Mouse (Mus musculus): ENCODE measurements around the gene Zcchc14.

DNA sequence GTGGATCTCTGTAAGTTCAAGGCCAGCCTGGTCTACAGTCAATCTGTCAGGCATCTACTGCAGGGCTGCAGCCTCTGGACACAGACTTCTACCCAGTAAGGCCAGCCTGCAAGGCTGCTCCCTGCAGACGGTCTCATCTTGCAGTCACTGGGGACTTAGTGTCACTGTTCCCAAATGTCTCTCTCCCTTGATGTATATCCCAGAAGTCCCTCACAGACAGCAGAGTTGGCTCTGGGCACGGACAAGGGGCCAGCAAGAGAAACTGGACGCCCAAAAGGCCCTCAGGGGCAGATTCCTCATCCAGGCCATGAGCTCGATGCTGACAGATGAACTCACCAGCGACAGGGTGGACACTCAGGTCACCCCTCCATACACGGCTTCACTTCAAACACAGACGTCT, 80.6 kb downstream of the Zcchc14 start:
- TF ChIP-seq CTCF (IDR thresholded peaks at IDR 0.05; ENCODE audit: low read depth, low read length) = no peak
- no peak for TF ChIP-seq POLR2A (IDR thresholded peaks at IDR 0.05; ENCODE audit: borderline replicate concordance, low read depth, low read length)
